Comparison of ENCODE assay signal across 25 mouse cellular contexts in the genomic region with DNA sequence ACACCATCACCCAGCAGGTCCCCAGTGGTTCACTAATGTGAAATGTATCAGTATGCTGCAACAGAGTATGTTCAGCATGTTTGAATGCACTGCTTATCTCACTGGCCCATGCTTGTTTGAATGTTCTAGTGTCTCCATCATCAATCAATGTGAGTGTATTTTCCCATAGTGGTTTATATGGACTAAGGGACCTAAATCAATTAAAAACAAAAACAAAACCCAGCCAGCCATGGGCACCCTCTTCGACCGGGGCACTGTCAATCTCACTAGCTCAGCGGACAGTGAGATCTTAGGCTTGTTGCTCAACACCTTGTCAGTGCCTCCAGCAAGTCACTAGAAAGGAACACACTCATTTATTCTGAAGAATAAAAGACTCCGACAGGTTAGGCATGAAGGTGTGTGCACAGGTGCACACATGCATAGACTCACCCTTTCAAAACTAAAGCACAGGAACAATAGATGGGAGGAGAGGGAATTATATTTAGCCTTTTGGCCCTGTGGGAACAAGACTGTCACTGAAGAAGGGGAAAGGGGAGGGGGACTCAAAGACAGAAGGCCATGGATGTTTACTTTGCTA. TPM values are rescaled to one million over a fixed set of nuclear protein-coding genes. Genes with fewer than 3 reads are reported as not detected.
DNase-seq lines count a peak whose midpoint lies in the region; ATAC-seq and TF ChIP-seq lines count a peak whose summit lies in the region.
"Had no signal": no experiment of that assay in that cellular context is flagged by ENCODE, and none has a peak within 500 bp of the region (broad histone marks: within the 10 kb centered on the region; RNA-seq: fewer than 3 reads in every experiment).

No protein-coding gene starts in this region.

- no peak for TF ChIP-seq CTCF in intestine, postnatal 0 days (IDR thresholded peaks at IDR 0.05; ENCODE audit: low read depth)
- TF ChIP-seq CTCF in C2C12 (IDR thresholded peaks at IDR 0.05; ENCODE audit: control insufficient read depth, insufficient read depth, insufficient read length): no peak
- no peak for TF ChIP-seq CTCF in stomach, postnatal 0 days (IDR thresholded peaks at IDR 0.05; ENCODE audit: low read depth)

- DNase-seq in intestine, embryonic 14.5 days (ENCODE audit: low spot score): peak; percentile 13
- DNase-seq in stomach, postnatal 0 days (ENCODE audit: low spot score): no peak
- DNase-seq: adrenal gland, postnatal 10 days; adrenal gland, postnatal 36 days; cerebellum, adult 18-20 months; cerebellum, adult 9-10 months; cerebellum, postnatal 25 days; gastrocnemius, postnatal 10 days; gastrocnemius, postnatal 36 days; heart, postnatal 10 days; heart, postnatal 36 days had no signal

- WGBS in intestine, embryonic 14.5 days: 88% methylated on average over 4 of the region's 4 CpGs
- 79% methylated on average over 4 of the region's 4 CpGs for WGBS in intestine, postnatal 0 days
- 73% methylated on average over 4 of the region's 4 CpGs for WGBS in stomach, embryonic 14.5 days
- WGBS in stomach, postnatal 0 days: 52% methylated on average over 4 of the region's 4 CpGs

- no peak overlapping the region for H3K9ac ChIP-seq in intestine, embryonic 14.5 days (ENCODE audit: low read length)
- H3K9ac ChIP-seq in intestine, postnatal 0 days (ENCODE audit: low read depth, low read length): no peak overlapping the region
- H3K9ac ChIP-seq in stomach, embryonic 14.5 days (replicated peaks; ENCODE audit: low read depth, low read length): no peak overlapping the region
- no peak overlapping the region for H3K9ac ChIP-seq in stomach, postnatal 0 days (ENCODE audit: low read length)
- H3K9ac ChIP-seq: embryonic facial prominence, embryonic 13.5 days; forebrain, embryonic 13.5 days; heart, embryonic 12.5 days; heart, embryonic 15.5 days; hindbrain, embryonic 13.5 days had no signal

- peaks cover 21% of the 10 kb centered on the region for H3K79me2 ChIP-seq in C2C12 (ENCODE audit: control insufficient read depth, insufficient read depth)

- peak overlapping the region; percentile 28 for H3ac ChIP-seq in C2C12 (ENCODE audit: control insufficient read depth, insufficient read length, low read depth)

- no peaks in the 10 kb centered on the region for H3K4me1 ChIP-seq in intestine, embryonic 14.5 days (replicated peaks; ENCODE audit: control insufficient read depth, insufficient read depth, low read length)
- H3K4me1 ChIP-seq in intestine, postnatal 0 days (replicated peaks; ENCODE audit: control insufficient read depth, insufficient read depth, low read length): no peaks in the 10 kb centered on the region
- 0 out of 2 replicates have a peak, but pooled peaks cover 9% of the 10 kb centered on the region for H3K4me1 ChIP-seq in stomach, embryonic 14.5 days (ENCODE audit: control insufficient read depth, insufficient read depth, low read length)
- H3K4me1 ChIP-seq in stomach, postnatal 0 days (replicated peaks; ENCODE audit: control insufficient read depth, insufficient read depth): 0 out of 2 replicates have a peak, but pooled peaks cover 3% of the 10 kb centered on the region

- no peaks in the 10 kb centered on the region for H3K27me3 ChIP-seq in intestine, embryonic 14.5 days (replicated peaks; ENCODE audit: control insufficient read depth, insufficient read depth, low read length)
- H3K27me3 ChIP-seq in intestine, postnatal 0 days (replicated peaks; ENCODE audit: control insufficient read depth, insufficient read depth, low read length): no peaks in the 10 kb centered on the region
- H3K27me3 ChIP-seq in C2C12 (ENCODE audit: control insufficient read depth, insufficient read depth, insufficient read length): no peaks in the 10 kb centered on the region
- H3K27me3 ChIP-seq in stomach, embryonic 14.5 days (ENCODE audit: control insufficient read depth, insufficient read depth, low read length): no peaks in the 10 kb centered on the region
- H3K27me3 ChIP-seq in stomach, postnatal 0 days (ENCODE audit: control insufficient read depth, insufficient read depth, low read length): no peaks in the 10 kb centered on the region
- H3K27me3 ChIP-seq: embryonic facial prominence, embryonic 13.5 days; forebrain, embryonic 13.5 days; heart, embryonic 12.5 days; heart, embryonic 15.5 days had no signal

- H3K4me2 ChIP-seq in intestine, embryonic 14.5 days (ENCODE audit: low read length): no peak overlapping the region
- no peak overlapping the region for H3K4me2 ChIP-seq in intestine, postnatal 0 days (replicated peaks; ENCODE audit: low read depth)
- H3K4me2 ChIP-seq in stomach, embryonic 14.5 days (replicated peaks; ENCODE audit: low read depth, low read length): no peak overlapping the region
- no peak overlapping the region for H3K4me2 ChIP-seq in stomach, postnatal 0 days (replicated peaks; ENCODE audit: low read depth)
- H3K4me2 ChIP-seq: embryonic facial prominence, embryonic 13.5 days; forebrain, embryonic 13.5 days; heart, embryonic 12.5 days; heart, embryonic 15.5 days; hindbrain, embryonic 13.5 days had no signal

- no peak overlapping the region for H3K4me3 ChIP-seq in intestine, embryonic 14.5 days (ENCODE audit: low read depth, low read length)
- no peak overlapping the region for H3K4me3 ChIP-seq in intestine, postnatal 0 days (ENCODE audit: low read depth, low read length)
- no peak overlapping the region for H3K4me3 ChIP-seq in C2C12 (ENCODE audit: insufficient read depth, poor library complexity, severe bottlenecking)
- no peak overlapping the region for H3K4me3 ChIP-seq in stomach, embryonic 14.5 days (ENCODE audit: low read depth, low read length)
- no peak overlapping the region for H3K4me3 ChIP-seq in stomach, postnatal 0 days (ENCODE audit: low read depth, low read length)
- H3K4me3 ChIP-seq: embryonic facial prominence, embryonic 13.5 days; forebrain, embryonic 10.5 days; forebrain, embryonic 13.5 days; heart, embryonic 12.5 days; heart, embryonic 15.5 days; hindbrain, embryonic 10.5 days; hindbrain, embryonic 13.5 days had no signal

- peaks cover 5% of the 10 kb centered on the region for H3K79me3 ChIP-seq in C2C12 (ENCODE audit: low read depth)

- H3K36me3 ChIP-seq in intestine, embryonic 14.5 days (ENCODE audit: control insufficient read depth, insufficient read depth, low read length): no peaks in the 10 kb centered on the region
- H3K36me3 ChIP-seq in intestine, postnatal 0 days (ENCODE audit: control insufficient read depth, insufficient read depth): no peaks in the 10 kb centered on the region
- H3K36me3 ChIP-seq in C2C12 (ENCODE audit: control insufficient read depth, insufficient read depth): no peaks in the 10 kb centered on the region
- H3K36me3 ChIP-seq in stomach, embryonic 14.5 days (ENCODE audit: control insufficient read depth, insufficient read depth, low read length): no peaks in the 10 kb centered on the region
- H3K36me3 ChIP-seq in stomach, postnatal 0 days (ENCODE audit: control insufficient read depth, insufficient read depth, low read length): no peaks in the 10 kb centered on the region
- H3K36me3 ChIP-seq: hindbrain, embryonic 13.5 days had no signal

- no peak overlapping the region for H3K27ac ChIP-seq in intestine, embryonic 14.5 days (ENCODE audit: low read depth)
- no peak overlapping the region for H3K27ac ChIP-seq in intestine, postnatal 0 days (ENCODE audit: low read depth, low read length)
- H3K27ac ChIP-seq in stomach, embryonic 14.5 days (ENCODE audit: low read length): no peak overlapping the region; the same call in 1 of the 2 replicates
- no peak overlapping the region; the same call in 1 of the 2 replicates for H3K27ac ChIP-seq in stomach, postnatal 0 days (replicated peaks)
- H3K27ac ChIP-seq: embryonic facial prominence, embryonic 13.5 days; forebrain, embryonic 10.5 days; forebrain, embryonic 13.5 days; heart, embryonic 15.5 days; hindbrain, embryonic 10.5 days; hindbrain, embryonic 13.5 days had no signal

- peak; percentile 92 for TF ChIP-seq EP300 in stomach, postnatal 0 days (optimal IDR thresholded peaks at IDR 0.05)

- ATAC-seq in intestine, embryonic 14.5 days (replicated peaks; ENCODE audit: low FRiP score, low TSS enrichment, low read depth): no peak
- no peak for ATAC-seq in intestine, postnatal 0 days
- peak; percentile 50; the same call in 1 of the 2 replicates for ATAC-seq in stomach, embryonic 14.5 days (ENCODE audit: insufficient number of reproducible peaks, insufficient read depth, low FRiP score, low read depth)
- ATAC-seq in stomach, postnatal 0 days (ENCODE audit: low FRiP score, low TSS enrichment): peak; percentile 30; the same call in 1 of the 2 replicates
- no peak for ATAC-seq in monocyte, adult 5-6 weeks (replicated peaks; ENCODE audit: insufficient number of reproducible peaks, low FRiP score, low TSS enrichment, poor library complexity, severe bottlenecking)
- ATAC-seq: activated CD4-positive, CD25-positive, alpha-beta regulatory T cell, adult 4 months; forebrain, embryonic 13.5 days; forebrain, embryonic 16.5 days; hindbrain, embryonic 16.5 days had no signal

- H3K9me3 ChIP-seq in intestine, embryonic 14.5 days (ENCODE audit: control insufficient read depth, low read length): no peaks in the 10 kb centered on the region
- H3K9me3 ChIP-seq in intestine, postnatal 0 days (ENCODE audit: control insufficient read depth): no peaks in the 10 kb centered on the region
- H3K9me3 ChIP-seq in stomach, embryonic 14.5 days (ENCODE audit: control insufficient read depth, low read depth, low read length): no peaks in the 10 kb centered on the region
- H3K9me3 ChIP-seq in stomach, postnatal 0 days (ENCODE audit: control insufficient read depth, low read length): no peaks in the 10 kb centered on the region
- H3K9me3 ChIP-seq: embryonic facial prominence, embryonic 13.5 days; forebrain, embryonic 10.5 days; forebrain, embryonic 13.5 days; heart, embryonic 12.5 days; heart, embryonic 15.5 days; hindbrain, embryonic 10.5 days; hindbrain, embryonic 13.5 days had no signal

TF ChIP-seq in C2C12, 6 proteins besides CTCF, POLR2A, EP300 and RAD21:
- no peak for TF ChIP-seq USF1 (IDR thresholded peaks at IDR 0.05; ENCODE audit: low read depth)
- TF ChIP-seq MYOD1 (IDR thresholded peaks at IDR 0.05; ENCODE audit: control insufficient read depth, insufficient read length, low read depth): no peak
- TF ChIP-seq CEBPB (IDR thresholded peaks at IDR 0.05; ENCODE audit: low read depth): no peak
- TF ChIP-seq MYOG (IDR thresholded peaks at IDR 0.05; ENCODE audit: control insufficient read depth, extremely low read depth, insufficient read length): no peak
- no peak for TF ChIP-seq MAX (IDR thresholded peaks at IDR 0.05)
- no peak for TF ChIP-seq FOSL1 (IDR thresholded peaks at IDR 0.05; ENCODE audit: insufficient read depth, low read length, poor library complexity, severe bottlenecking)

RNA-seq across cellular contexts. Expression of a gene that starts 30.3 kb away (rescaled TPM):
- 16.6 and 19.2 TPM in 2 replicates for polyA plus RNA-seq in intestine, embryonic 14.5 days (2014; fragmentation: Nextera tagmentation; extraction: Ambion mirVana)
- 15.0 and 17.2 TPM in 2 replicates for polyA plus RNA-seq in intestine, postnatal 0 days (2015; fragmentation: Nextera tagmentation; extraction: Ambion mirVana)
- polyA plus RNA-seq in C2C12 (2012; fragmentation: generic; extraction: Trizol): 4.7 TPM
- polyA plus RNA-seq in stomach, embryonic 14.5 days (2014; fragmentation: Nextera tagmentation; extraction: Ambion mirVana): 43.9 and 46.0 TPM in 2 replicates
- polyA plus RNA-seq in stomach, postnatal 0 days (2015; fragmentation: Nextera tagmentation; extraction: Ambion mirVana): 11.8 and 12.1 TPM in 2 replicates
- total RNA-seq in monocyte, adult 5-6 weeks (2017): 6.2 to 17.5 TPM (median 8.9 TPM) in 3 replicates

Comparison
In these comparisons a context has a peak if more than half of its experiments do, and no peak if none do; other contexts are left out.
1. ATAC-seq: peak in stomach, embryonic 14.5 days (single experiment) and stomach, postnatal 0 days (single experiment); none in intestine, embryonic 14.5 days (single experiment), intestine, postnatal 0 days (single experiment) and monocyte, adult 5-6 weeks (single experiment).